In genomic region chrX:113184569-113185229, GRCm38 (mm10) we compare ENCODE assay signal across 8 mouse cellular contexts. TPM values are rescaled to one million over a fixed set of nuclear protein-coding genes. Genes with fewer than 3 reads are reported as not detected.
DNase-seq lines count a peak whose midpoint lies in the region; ATAC-seq lines count a peak whose summit lies in the region.

No protein-coding gene starts in this region.

- no peaks in the 10 kb centered on the region; the same call in 1 of the 2 replicates for H3K4me1 ChIP-seq in lung, embryonic 16.5 days (replicated peaks; ENCODE audit: control insufficient read depth, insufficient read depth, low read length)
- no peaks in the 10 kb centered on the region for H3K4me1 ChIP-seq in brown adipose tissue, adult 24 weeks (ENCODE audit: control insufficient read depth, insufficient read depth, insufficient read length, low read length)
- H3K4me1 ChIP-seq in hindbrain, embryonic 12.5 days: no peaks in the 10 kb centered on the region
- H3K4me1 ChIP-seq in midbrain, embryonic 12.5 days: no peaks in the 10 kb centered on the region

- no peak for DNase-seq in lung, adult 18-20 months
- no peak for DNase-seq in urinary bladder, postnatal 36 days (ENCODE audit: low spot score in 2 of 2)
- DNase-seq in gastrocnemius, postnatal 14 days: no peak
- no peak for DNase-seq in layer of hippocampus, postnatal 36 days

- H3K9ac ChIP-seq in lung, embryonic 16.5 days (ENCODE audit: low read length): peak overlapping the region; percentile 70
- peak overlapping the region; percentile 55 for H3K9ac ChIP-seq in hindbrain, embryonic 12.5 days
- H3K9ac ChIP-seq in midbrain, embryonic 12.5 days (replicated peaks): peak overlapping the region; percentile 53

- 14% methylated on average over 17 of the region's 17 CpGs for WGBS in lung, embryonic 16.5 days
- WGBS in hindbrain, embryonic 12.5 days: 24% methylated on average over 17 of the region's 17 CpGs
- 15% methylated on average over 17 of the region's 17 CpGs for WGBS in midbrain, embryonic 12.5 days

- ATAC-seq in lung, embryonic 16.5 days (ENCODE audit: low read depth): no peak
- peak; percentile 4; the same call in 1 of the 2 replicates for ATAC-seq in hindbrain, embryonic 12.5 days (ENCODE audit: low FRiP score)
- ATAC-seq in midbrain, embryonic 12.5 days (ENCODE audit: low FRiP score, low read depth): no peak; the same call in 1 of the 2 replicates

- intact Hi-C loops in gastrocnemius, postnatal 14 days (cut with DNase I; ENCODE audit: low total_unique reads): no loop called here

- no peaks in the 10 kb centered on the region for H3K27me3 ChIP-seq in lung, embryonic 16.5 days (ENCODE audit: control insufficient read depth, insufficient read depth, low read depth, low read length)
- no peaks in the 10 kb centered on the region for H3K27me3 ChIP-seq in hindbrain, embryonic 12.5 days
- H3K27me3 ChIP-seq in midbrain, embryonic 12.5 days: no peaks in the 10 kb centered on the region

- H3K4me2 ChIP-seq in lung, embryonic 16.5 days (ENCODE audit: low read depth, low read length): peak overlapping the region; percentile 49
- H3K4me2 ChIP-seq in hindbrain, embryonic 12.5 days (replicated peaks): peak overlapping the region; percentile 47
- H3K4me2 ChIP-seq in midbrain, embryonic 12.5 days (replicated peaks): peak overlapping the region; percentile 47

- H3K36me3 ChIP-seq in lung, embryonic 16.5 days (ENCODE audit: control insufficient read depth, insufficient read depth, low read length): no peaks in the 10 kb centered on the region
- no peaks in the 10 kb centered on the region for H3K36me3 ChIP-seq in hindbrain, embryonic 12.5 days
- H3K36me3 ChIP-seq in midbrain, embryonic 12.5 days: no peaks in the 10 kb centered on the region

- H3K9me3 ChIP-seq in lung, embryonic 16.5 days (ENCODE audit: control insufficient read depth, low read length): no peaks in the 10 kb centered on the region
- H3K9me3 ChIP-seq in hindbrain, embryonic 12.5 days (replicated peaks): no peaks in the 10 kb centered on the region
- no peaks in the 10 kb centered on the region for H3K9me3 ChIP-seq in midbrain, embryonic 12.5 days

- peak overlapping the region; percentile 64 for H3K4me3 ChIP-seq in lung, embryonic 16.5 days (ENCODE audit: low read length)
- peak overlapping the region; percentile 100 for H3K4me3 ChIP-seq in brown adipose tissue, adult 24 weeks (ENCODE audit: insufficient read depth, low read depth, low read length)
- peak overlapping the region; percentile 44 for H3K4me3 ChIP-seq in hindbrain, embryonic 12.5 days
- peak overlapping the region; percentile 51 for H3K4me3 ChIP-seq in midbrain, embryonic 12.5 days

- H3K27ac ChIP-seq in lung, embryonic 16.5 days (ENCODE audit: low read length): peak overlapping the region; percentile 71; the same call in 1 of the 2 replicates
- H3K27ac ChIP-seq in brown adipose tissue, adult 24 weeks (replicated peaks; ENCODE audit: low read depth, low read length): peak overlapping the region; percentile 97
- H3K27ac ChIP-seq in hindbrain, embryonic 12.5 days: peak overlapping the region; percentile 72
- H3K27ac ChIP-seq in midbrain, embryonic 12.5 days (replicated peaks): peak overlapping the region; percentile 77

RNA-seq across cellular contexts. Expression of gene Chm, which starts 0.6 kb away (rescaled TPM):
- polyA plus RNA-seq in lung, embryonic 16.5 days (2015; fragmentation: Nextera tagmentation; extraction: Ambion mirVana): 12.4 and 13.1 TPM in 2 replicates
- 8.7 and 23.6 TPM in 2 replicates for polyA plus RNA-seq in brown adipose tissue, adult 24 weeks (2012; ENCODE audit: insufficient read depth, insufficient read length, missing spikeins)
- polyA plus RNA-seq in hindbrain, embryonic 12.5 days (2016; fragmentation: Nextera tagmentation; extraction: Ambion mirVana): 17.3 and 19.0 TPM in 2 replicates
- polyA plus RNA-seq in midbrain, embryonic 12.5 days (2016; fragmentation: Nextera tagmentation; extraction: Ambion mirVana): 16.2 and 16.9 TPM in 2 replicates
- 1 to 10 TPM; 8.8 to 9.2 TPM for total RNA-seq in gastrocnemius, postnatal 14 days (2021)
- total RNA-seq in layer of hippocampus, postnatal 36 days (2021): 10 to 100 TPM; 44.4 to 46.1 TPM

Comparison
In these comparisons a context has a peak if more than half of its experiments do, and no peak if none do; other contexts are left out.
1. H3K4me3 ChIP-seq: peak in every context shown above with its lines; median percentile 100 in brown adipose tissue, adult 24 weeks; 64 in lung, embryonic 16.5 days; 51 in midbrain, embryonic 12.5 days; 44 in hindbrain, embryonic 12.5 days.